Mouse (Mus musculus) cerebellum, adult 11-12 months (tissue): ENCODE measurements around the gene Ssh1.

Source experiments
- DNase-seq: peaks from one replicate; pipeline ENCODE4 v3.0.0; 2022

Ssh1 gene

DNA sequence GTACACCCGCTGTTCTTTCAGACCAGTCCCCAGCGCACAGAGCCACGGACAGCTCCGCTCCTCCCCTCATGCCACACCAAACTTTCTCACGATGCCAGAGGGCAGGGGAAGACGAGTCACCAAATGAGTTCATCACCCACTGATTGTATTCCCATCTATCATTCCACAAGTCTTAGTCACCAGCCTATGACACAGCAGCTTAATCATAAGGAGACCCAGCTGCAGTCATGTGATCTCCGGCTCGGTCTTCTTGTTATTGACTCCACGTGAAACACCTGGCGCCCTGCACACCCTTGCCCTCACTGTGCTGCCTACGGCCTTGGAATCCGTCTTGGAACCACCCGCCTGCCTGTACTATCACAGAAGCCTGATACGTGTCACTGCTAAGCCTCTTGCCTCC lies 28.7 kb downstream of the Ssh1 start:
- DNase-seq: no peak

DNA sequence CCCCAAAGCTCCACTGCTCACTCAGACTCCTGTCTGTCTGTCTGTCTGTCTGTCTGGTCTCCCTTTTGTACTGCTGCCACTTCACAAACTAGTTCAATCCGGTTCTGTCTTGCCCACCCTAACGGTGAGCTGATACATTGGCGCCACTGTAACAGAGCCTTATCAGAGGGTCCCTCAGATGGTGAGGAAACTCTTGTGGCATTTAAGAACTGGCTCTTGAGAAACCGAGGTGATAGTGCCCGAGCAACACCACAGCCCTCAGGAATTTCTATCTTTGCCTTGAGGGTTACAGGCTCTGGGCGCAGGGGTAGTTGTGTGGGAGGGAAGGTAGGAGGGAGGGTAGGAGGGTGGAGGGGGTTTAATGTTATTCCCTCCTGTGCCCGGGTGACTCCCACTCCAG lies 31.9 kb downstream of the Ssh1 start:
- no peak for DNase-seq

DNA sequence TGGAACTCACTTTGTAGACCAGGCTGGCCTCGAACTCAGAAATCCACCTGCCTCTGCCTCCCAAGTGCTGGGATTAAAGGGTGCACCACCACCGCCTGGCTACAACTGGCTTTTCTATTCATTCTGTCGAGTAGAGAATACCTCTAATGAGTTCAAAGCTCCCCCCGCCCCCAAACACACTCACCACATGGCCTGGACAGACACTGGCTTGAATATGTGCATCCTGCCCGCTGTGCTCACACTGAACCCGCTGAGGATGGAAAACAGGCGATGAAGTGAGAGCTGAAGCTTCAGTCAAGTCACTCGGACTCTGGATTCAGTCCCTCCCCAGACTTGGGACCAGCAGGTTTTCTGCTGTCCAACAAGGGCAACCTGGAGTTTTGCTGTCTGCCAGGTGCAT lies 33.3 kb downstream of the Ssh1 start:
- DNase-seq: no peak

DNA sequence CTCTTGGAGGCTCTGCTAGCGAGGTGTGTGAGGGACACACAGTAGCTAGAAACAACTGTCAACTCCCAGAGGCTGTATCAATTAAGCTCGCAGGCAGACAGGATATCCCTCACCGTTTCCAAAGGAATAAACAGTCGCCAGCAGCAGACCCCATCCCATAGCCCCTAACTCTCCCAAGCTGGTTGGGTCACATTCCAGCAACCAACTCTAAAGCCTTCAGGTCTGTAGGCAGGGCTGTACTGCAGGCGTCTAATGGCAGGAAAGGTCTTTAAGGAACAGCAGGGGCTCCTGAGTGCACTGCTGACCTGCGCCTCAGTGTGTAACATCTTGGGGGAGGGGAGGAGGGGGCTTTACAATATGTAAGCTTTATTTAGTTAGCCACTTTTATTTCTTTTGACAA lies 34.7 kb downstream of the Ssh1 start:
- no peak for DNase-seq

DNA sequence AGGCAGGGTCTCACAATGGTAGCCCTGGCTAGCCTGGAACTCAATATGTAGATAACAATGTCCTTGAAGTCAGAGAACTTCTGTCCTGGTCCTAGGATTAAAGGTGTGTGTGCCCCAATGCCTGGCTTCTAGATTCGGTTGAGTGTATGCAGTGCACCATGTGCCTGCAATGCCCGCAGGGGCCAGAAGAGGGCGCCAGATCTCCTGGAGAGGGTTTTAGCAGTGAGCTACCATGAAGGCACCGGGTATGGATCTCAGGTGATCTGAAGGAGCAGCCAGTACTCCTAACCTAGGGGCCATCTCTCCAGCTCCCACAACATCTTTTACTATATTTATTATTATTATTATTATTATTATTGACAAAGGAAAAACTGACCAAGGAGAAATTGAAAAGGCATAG lies 37.2 kb downstream of the Ssh1 start:
- DNase-seq: peak; percentile 68

DNA sequence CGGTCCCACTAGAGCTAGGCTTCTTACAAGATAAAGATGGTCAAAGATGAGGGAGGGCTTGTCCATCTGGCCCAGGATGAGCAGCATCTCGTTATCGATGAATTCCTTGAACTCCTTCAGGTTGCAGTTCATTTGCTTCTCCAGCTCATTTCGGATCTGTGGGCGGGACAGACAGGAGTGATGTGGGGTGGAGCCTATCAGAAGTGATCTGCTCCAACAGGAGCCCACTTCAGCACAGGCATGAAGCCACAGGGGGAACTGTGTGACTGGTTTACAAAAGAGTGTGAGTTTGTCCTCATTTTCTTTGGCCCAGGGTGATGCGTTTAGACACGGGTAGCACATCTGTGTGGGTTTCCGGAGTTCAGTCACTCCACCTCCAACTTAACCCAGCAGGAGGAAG lies 38.0 kb downstream of the Ssh1 start:
- no peak for DNase-seq

DNA sequence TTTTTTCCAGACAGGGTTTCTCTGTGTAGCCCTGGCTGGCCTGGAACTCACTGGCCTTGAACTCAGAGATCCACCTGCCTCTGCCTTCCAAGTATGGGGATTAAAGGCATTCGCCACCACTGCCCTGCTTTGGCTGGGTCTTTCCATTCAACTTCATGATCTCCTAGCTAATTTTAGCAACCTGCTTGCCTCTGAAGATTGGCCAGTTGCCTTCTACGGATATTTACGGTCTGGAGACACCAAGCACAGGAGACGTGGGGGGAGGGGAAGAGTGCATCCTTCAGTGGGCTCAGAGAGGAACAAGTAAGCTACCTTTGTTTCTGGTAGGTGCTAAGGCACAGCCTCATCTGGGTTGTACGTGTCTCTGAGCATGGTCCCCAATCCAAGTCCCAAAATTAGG lies 38.4 kb downstream of the Ssh1 start:
- DNase-seq: no peak

DNA sequence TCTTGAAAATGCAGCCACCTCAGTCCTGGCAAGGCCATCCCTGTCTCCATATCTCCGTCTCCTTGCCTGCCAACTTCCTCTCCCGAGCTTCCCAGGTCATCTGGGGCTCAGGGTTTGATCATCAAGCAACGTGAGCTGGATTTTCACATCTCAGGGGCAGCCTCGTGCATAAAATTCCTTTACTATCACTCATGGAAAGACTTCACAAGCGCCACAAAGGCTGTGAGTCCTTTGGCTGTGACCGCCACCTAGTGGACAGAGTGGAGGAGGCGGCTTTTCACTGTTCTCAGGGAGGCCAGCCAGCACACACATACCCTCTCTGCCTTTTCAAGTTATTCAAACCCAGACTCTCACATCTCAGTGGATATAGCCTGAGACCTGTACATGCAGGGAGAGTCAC lies 39.3 kb downstream of the Ssh1 start:
- peak; percentile 71 for DNase-seq

DNA sequence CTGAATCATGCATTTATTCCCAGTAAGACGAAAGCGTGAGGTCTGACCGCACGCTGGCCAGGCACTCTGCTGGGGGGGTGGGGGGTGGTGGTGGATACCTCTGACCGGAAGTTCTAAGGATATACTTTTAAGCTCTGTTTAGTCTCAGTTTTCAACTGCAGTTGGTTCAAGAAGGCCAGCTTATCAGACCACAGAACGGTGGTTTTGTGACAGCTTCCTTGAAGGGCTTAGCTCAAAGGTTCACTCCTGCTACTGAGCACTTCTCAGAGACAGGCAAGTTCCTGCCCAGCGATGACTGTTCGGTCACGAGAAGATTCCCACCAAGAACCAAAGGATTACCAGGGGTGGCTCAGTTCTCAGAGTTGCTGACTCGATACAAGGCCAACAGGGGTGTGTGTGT lies 41.2 kb downstream of the Ssh1 start:
- no peak for DNase-seq

DNA sequence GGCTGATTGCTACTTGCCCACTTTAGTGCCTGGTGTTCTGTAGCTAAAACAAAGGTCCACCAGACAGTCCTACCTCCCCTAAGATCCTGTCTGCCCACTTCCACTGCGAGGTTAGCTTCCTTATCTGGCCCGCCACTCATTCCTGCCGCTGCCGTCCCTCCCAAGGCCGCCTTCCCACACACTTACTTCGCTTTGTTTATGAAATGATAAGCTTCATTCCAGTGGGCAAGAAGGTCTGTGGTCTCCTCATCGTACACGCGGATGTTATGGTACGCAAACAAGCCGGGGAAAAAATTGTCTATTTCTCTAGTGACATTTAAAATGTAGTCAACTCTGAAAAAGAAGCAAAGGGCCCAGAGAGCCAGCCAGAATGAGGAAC lies 42.0 kb downstream of the Ssh1 start:
- DNase-seq: no peak

DNA sequence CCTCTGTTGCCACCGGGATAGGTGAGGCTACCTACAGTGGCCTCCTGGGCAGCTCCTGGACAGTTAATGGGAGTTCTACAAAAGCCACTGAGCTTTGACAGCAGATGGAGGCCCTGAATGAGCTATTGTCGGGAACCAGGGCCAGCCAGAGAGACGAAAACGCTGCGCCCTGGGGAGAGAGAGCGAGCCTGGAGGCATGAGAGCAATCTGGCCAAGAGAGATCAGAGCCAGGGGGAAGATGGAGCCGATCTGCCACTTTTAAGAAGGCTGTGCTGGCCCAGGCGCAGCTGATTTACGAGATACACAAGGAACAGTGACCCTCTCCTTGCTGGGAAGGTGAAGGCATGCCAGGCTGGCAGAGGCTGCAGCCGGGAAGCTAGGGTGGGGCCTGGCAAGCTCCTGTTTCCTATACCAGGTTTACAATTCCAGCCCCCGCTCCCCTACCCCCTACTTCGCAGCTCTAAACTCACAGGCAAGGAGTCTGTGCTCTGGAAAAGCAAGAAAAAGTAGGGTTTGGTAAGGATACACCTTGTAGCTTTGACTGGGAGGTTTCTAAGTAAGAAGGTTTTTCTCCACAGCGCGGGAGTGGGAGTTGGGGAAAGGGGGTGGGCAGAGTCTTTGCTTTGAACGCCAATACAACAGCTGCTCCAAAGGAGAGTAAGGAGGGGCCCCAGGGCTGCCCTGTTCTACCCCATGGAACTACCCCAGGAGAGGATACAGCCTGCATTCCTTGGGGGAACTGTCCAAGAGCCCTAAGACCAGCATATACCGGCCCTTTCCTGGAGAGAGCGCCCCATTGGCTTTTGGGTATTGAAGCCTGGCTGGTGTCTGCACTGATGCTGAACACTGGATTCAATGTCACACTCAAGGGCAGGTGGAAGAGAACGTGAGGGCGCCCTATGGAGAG lies 42.7 kb downstream of the Ssh1 start:
- peak; percentile 84 for DNase-seq

DNA sequence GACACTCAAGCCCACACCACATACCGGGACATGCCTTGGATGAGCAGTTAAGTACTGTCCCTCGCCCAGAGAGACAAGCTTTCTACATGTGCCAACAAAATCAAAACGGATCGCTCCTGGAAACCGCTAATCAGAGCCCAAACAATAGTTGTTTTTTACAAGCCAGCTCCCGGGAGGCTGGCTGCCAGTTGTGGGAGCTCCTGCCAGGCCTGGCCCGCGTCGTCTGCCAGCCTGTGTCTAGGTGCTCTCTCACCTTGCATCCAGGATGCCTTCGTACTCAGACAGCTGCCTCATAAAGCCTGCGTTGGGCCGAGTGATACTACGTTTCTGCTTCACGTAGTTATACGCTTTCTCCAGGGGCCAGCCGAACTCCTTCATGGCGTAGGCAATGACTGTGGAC lies 43.6 kb downstream of the Ssh1 start:
- DNase-seq: peak; percentile 42

DNA sequence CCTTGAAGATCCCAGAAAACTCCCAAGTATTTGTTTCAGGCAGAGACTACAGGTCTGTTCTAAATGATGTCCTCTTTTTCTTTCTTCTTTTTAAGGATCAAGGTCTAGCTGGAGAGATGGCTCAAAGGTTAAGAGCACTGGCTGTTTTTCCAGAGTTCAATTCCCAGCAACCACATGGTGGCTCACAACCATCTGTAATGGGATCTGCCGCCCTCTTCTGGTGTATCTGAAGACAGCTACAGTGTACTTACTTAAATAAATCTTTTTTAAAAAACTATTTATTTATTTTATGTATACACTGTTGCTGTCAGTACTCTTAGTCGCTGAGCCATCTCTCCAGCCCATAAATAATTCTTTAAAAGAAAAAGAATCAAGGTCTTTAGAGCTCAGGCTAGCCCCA lies 46.4 kb downstream of the Ssh1 start:
- DNase-seq: no peak

DNA sequence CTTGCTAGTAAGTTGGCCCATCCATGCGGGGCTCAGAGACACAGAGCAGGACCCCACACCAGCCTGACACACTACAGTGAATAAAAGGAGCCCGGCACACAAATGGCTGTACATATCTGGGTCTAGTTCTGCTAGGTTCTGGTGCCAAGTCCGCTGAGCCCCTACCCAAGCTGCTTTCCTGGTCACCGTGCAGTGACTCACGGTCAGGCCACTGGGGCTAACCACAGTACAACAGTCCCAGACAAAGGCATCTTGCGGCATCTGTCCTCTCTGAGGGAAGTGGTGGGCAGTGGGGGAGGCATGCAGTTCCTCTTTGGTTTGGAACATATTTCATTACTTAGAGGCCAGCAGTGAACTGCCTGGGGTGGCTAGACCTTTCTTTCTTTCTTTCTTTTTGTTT lies 48.6 kb downstream of the Ssh1 start:
- DNase-seq: no peak

DNA sequence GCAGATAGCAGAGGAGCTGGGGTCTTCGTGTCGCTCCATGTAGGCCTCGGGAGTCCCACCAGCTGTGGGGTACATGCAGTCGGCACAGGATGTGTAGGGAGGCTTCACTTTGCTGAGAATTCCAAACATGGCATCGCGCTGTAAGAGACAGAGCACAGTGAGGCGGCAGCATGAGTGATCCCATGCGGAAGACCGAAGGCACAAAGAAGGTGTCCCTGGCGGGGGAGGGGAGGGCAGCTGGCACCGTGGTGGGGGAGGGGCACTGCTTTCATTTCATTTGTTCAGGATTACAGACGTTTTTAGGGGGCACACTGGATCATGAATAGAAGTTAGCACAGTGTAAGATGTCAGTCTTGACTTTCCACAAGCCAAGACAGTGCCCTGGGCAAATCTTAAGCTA lies 50.4 kb downstream of the Ssh1 start:
- no peak for DNase-seq

DNA sequence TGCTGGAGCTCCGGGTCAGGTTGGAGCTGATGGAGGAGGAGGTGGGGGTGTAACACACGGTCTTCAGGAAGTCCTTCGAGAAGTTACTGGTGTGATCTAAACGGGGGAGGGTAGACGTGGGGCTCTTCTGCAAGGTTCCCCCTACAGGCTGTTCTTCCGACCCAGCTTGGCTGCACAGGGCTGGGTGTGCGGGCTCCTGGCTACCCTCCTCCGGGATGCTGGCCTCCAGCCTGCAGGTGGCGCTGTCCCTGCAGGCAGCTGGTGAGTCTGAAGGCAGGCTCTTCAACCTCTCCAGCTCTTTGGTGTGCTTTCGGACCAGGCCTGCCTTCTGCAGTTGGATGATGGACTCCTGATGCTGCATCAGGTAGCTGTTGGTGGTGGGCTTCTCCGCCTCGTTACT lies 51.1 kb downstream of the Ssh1 start:
- DNase-seq: no peak

DNA sequence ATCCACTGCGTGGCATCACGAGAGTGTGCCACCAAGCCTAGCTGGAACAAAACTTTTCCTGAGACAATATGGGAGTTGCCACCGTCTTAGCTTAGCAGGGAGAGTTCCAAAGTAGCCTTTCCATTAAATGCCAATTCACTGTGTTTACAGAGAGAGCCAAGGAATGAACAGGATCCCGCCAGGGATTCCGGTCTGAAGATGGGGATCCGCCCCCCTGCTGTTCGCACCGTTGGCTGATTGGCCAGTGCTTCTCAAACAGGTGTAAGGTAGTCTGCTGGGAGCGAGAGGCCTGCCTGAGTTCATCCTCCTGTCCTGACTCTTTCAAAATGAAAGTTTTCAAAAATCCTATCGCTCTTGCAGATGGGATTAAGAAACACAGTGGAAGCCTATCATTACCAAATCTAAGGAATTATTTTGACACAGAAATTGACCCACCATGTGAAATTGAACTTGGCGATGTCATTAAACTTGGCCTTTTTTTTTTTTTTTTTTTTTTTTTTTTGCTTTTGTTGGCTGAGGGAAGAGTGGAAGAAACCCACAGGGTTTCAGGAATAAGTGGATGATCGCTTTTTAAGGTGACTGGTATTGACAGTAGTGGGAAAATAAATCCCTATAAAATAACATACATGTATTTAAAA lies 54.3 kb downstream of the Ssh1 start:
- DNase-seq: no peak

DNA sequence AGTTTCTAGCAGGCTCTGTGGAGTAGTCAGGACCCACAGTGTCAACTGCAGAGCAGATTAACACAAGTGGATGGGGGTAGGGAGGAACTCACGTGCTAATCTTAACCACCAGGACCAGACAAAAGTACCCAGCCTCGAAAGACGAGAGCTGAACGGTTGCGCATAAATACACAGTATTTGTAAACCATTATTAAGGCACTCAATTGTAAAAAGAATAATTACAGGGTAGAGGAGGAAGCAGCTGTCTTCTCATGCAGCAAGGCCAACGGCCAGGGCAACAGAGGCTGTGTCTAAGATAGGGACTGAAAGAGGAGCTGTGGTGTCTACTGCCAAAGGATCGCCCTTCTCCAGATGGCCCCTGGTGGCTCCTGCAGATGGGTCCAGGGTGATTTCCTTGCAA lies 56.0 kb downstream of the Ssh1 start:
- no peak for DNase-seq

DNA sequence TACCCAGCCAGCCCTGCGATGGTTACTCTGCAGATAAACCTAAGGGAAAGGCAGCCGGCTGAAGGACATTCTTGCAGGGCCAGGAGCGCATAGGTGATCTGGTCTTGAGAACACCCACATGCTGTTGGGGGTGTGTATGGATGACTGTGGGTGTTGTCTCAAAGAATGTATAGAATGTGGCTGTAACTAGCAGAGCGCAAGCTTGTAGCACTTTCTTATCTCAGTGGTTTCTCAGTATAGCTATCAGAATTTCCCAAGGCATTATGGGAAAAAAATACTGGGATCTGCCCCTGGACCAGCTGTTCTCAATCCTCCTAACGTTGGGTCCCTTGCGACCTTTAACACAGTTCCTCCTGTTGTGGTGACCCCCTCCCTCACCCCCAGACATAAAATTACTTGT lies 59.8 kb downstream of the Ssh1 start:
- no peak for DNase-seq

DNA sequence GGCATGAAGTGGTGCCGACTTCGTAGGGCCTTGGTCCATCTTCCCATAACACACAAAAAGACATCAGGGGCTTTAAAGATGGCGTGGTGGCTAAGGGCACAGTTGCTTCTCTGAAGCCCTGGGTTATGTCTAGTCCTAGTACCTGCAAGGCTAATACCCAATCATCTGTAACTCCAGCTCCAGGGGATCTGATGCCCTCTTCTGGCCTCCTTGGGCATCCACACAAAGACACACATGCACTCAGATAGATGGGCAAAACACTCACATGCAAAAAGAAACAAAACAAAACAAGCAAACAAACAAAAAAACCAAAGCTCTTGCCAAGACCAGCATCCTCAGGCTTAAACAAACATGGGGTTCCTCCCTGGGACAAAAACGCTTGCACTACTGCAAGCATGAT lies 60.2 kb downstream of the Ssh1 start:
- DNase-seq: no peak

DNA sequence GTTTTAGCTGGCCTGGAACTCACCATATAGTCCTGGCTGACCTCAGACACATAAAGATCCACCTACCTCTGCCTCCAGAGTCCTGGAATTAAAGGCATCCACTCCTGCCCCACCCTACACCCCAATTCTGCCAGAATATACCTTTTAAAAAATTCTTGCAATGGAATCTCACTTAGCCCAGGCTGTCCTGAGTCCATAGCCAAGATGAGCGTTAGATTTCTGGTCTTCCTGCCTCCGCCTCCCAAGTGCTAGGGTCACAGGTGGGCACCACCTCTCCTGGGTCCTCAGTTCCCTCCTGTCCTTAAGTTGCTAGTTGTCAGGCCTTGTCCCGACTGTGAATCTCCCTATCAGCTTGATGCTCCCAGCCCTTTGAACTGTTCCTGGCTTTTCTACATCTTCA lies 61.4 kb downstream of the Ssh1 start:
- no peak for DNase-seq

DNA sequence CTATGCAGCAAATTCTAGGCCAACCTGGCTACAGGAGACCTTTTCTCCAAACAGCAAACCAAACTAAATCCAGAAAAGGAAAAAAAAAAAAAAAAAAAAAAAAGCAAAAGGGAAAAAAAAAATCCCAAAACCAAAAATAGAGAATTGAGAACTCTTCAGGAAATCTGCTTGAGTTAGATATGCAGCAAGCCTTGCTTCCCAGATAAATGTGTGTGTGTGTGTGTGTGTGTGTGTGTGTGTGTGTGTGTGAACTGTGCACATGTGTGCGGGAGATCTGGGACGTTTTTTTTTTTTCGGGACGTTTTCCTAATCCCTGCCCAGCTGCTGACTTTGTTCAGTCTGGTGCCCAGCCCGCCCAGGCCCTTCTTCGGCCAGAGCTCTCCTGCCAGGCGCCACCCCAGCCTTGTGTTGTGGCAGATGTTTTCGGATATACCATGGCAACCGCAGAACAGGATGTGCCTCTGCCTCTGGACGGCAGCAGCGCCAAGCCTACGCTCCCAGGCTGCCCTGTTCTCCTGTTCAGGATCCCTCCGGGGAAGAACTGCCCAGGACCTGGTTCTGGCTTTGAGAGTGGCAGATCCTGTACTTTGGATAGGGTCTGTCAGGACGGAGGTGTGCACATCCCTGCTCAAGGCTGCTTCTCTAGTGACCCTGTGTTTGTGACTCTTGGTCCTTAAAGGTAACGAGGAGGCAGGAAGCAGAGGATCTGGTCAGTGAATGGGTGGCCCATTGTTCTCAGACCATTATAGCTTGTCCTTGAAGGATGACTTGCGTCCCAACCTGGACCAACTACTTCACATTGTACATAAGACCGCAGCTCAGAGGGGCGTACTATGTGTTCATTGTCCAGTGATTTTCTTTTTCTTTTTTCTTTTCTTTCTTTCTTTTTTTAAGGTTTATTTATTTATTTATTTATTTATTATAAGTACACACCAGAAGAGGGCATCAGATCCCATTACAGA lies 62.8 kb downstream of the Ssh1 start:
- no peak for DNase-seq

DNA sequence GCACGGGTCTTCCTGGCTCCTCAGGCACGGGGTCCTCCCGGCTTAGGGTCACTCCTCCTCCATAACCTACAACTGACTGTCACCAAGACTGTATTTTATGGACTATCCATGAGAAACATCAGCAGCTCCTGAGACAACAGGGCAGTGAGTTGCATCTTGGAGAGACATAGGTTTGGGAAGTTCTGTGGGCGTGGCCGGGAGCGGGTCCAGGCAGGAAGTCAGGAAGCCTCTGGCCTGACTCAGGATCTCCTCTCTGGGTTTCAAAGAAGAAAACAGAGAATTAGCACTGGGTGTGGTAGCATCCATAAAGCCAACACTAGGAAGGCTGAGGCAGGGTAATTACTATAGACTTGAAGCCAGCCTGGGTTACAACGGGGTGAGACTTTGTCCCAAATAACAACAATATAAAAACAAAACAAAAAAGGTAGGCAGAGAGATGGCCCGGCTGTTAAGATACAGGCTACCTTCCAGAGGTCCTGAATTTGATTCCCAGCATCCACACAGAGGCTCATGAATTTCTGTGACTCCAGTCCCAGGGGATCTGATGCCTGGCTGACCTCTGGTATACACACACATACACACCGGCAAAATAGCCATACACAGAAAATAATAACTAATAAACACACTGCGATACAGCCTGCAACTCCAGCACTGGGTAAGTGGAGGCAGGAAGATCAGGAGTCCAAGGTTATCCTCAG lies 63.6 kb downstream of the Ssh1 start:
- no peak for DNase-seq
